Mouse (Mus musculus) lung, postnatal 0 days (tissue): Measurements from ENCODE around the gene Pmm1.

Experiments used
- CTCF ChIP-seq: IDR thresholded peaks from 2 replicates; pipeline ENCODE4 v1.5.1; 2016; ENCODE audit warnings: antibody characterized with exemption, mild to moderate bottlenecking
- EP300 ChIP-seq: IDR thresholded peaks from 2 replicates; pipeline ENCODE4 v1.6.1; 2016; ENCODE audit warnings: antibody characterized with exemption, mild to moderate bottlenecking, control low read depth

DNA sequence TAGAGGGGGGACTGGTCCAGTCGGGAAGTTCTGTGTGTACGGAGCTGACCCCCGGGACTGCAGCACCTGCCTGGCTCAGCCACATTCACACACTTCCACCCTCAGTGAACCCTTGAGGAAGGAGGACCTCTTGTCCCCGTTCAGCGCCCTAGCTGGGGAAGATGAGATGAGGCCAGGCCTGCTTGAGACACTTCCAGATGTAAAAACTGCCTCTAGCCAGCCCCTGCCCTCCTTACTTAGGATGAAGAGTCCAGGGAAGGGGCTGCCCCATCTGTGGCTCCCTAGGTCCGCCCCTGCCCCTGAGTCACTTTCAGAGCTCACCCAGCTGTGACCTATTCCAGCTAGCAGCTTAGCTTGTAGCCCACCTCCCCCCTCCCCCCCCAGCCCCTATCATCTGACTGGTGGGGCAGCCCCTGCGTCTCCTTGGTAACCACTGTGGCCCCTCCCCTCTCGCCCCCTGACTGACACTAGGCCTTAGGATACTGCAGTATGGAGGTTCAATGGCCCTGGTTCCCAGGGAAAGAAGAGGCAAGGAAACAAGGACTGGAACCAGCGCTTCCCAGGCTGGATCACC lies 17.5 kb downstream of the Pmm1 start:
- no peak for TF ChIP-seq CTCF
- no peak for TF ChIP-seq EP300
